Mouse (Mus musculus) forebrain, embryonic 13.5 days (tissue): ENCODE data around the gene Camk1d. TPM values are rescaled to one million over a fixed set of nuclear protein-coding genes. Genes with fewer than 3 reads are reported as not detected.

ENCODE experiments used
- ATAC-seq: fragments of 200-750 bp; cut with Nextera tagmentation; 2 replicates; pipeline ENCODE4 v1.8.0; 2017
- H3K27ac ChIP-seq: fragments of 300-500 bp; sonication (generic); 2 replicates; pipeline ENCODE4 v1.5.1; 2015; ENCODE audit warnings: inconsistent platforms, mild to moderate bottlenecking, moderate library complexity
- H3K27me3 ChIP-seq: fragments of 300-500 bp; sonication (generic); 2 replicates; pipeline ENCODE4 v1.6.1; 2015; ENCODE audit warnings: mild to moderate bottlenecking, inconsistent platforms
- H3K36me3 ChIP-seq: fragments of 300-500 bp; sonication (generic); 2 replicates; pipeline ENCODE4 v1.6.1; 2015; ENCODE audit warnings: mild to moderate bottlenecking, inconsistent platforms; ENCODE audit not compliant: poor library complexity, severe bottlenecking
- H3K4me1 ChIP-seq: fragments of 300-500 bp; sonication (generic); 2 replicates; pipeline ENCODE4 v1.6.1; 2015; ENCODE audit warnings: inconsistent platforms
- H3K4me2 ChIP-seq: fragments of 300-500 bp; sonication (generic); 2 replicates; pipeline ENCODE4 v1.6.1; 2015; ENCODE audit warnings: inconsistent platforms, mild to moderate bottlenecking, moderate library complexity
- H3K4me3 ChIP-seq: fragments of 300-500 bp; sonication (generic); 2 replicates; pipeline ENCODE4 v1.5.1; 2015; ENCODE audit warnings: mild to moderate bottlenecking, inconsistent platforms
- H3K9ac ChIP-seq: fragments of 300-500 bp; sonication (generic); 2 replicates; pipeline ENCODE4 v1.6.1; 2015; ENCODE audit warnings: mild to moderate bottlenecking, inconsistent platforms
- H3K9me3 ChIP-seq: fragments of 300-500 bp; sonication (generic); replicated peaks from 2 replicates; pipeline ENCODE4 v1.6.1; 2016; ENCODE audit warnings: inconsistent platforms
- WGBS: fragments of 180-500 bp; shearing (Covaris S2); methylation state at CpG from one replicate; pipeline ENCODE4 v1.1.7; 2015; 5-methylcytosine and 5-hydroxymethylcytosine counted together
- polyA plus RNA-seq: library from polyadenylated mRNA; unstranded; fragments of >200 nt; fragmentation: Nextera tagmentation; extraction: Ambion mirVana; gene quantifications from 2 replicates; pipeline ENCODE4 v1.2.1, GENCODE M21; 2015

The Camk1d gene
- polyA plus RNA-seq, 1 experiment from 2014 or later: 2.8 TPM

DNA sequence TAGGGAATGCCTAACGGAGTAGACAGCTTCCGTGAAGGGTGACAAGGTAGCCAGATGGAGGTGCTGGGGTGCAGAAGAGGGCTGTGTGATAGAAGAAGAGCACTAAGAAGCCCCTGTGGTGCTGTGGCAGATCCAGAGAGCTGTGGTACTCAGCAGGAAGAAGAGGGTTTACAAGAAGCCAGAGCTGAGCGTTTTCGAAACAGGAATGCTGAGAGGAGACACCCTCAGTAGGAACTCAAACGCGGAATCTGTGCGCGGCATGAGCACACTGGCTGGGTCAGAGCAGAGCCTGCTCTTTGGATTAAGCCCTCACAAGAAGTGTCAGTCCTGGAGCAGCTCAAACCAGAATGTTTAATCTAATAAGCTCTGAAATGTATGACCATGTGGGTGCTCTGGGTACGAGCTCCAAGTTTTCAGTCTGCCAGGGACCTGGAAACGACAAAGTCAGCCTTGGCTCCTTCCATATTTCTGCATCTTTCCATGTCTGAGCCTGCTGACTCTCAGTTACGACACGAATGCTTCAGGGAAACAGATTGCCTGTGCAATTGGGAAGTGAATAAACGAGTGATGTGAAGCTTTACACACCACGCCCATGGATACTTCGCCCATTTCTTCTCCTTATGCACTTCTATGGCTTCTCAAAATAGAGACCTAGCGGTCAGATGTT is 278.6 kb downstream of the Camk1d start:
- WGBS: 85% methylated on average over 16 of the region's 16 CpGs
- Histone ChIP-seq H3K4me1 (0 out of 2 replicates have a peak, but pooled peaks cover 4% of the 10 kb centered on the region), H3K9me3 (no peaks in the 10 kb centered on the region), H3K27ac (no peak overlapping the region), H3K36me3 (no peaks in the 10 kb centered on the region), H3K9ac (no peak overlapping the region), H3K4me2 (no peak overlapping the region), H3K4me3 (no peak overlapping the region), H3K27me3 (no peaks in the 10 kb centered on the region)
- ATAC-seq: peak; percentile 30; the same call in 1 of the 2 replicates

DNA sequence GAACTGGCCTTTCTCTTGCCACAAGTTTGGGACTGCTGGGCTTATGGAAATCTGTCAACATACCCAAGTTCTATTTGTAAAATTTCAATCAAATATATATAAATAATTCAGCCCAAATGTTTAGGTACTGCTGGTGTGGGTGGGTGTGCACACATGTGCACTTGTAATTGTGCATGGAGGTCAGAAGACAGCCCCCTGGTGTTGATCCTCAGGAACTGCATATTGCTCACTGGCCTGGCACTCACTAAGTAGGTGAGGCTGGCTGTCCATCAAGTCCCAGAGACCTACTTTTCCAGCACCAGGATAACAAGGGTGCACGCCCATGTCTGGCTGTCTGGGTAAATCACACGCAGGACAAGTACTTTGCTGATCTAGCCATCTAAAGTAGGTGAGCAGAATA is 283.0 kb downstream of the Camk1d start:
- Histone ChIP-seq H3K9me3 (no peaks in the 10 kb centered on the region), H3K27me3 (no peaks in the 10 kb centered on the region), H3K4me3 (no peak overlapping the region), H3K27ac (no peak overlapping the region), H3K4me1 (peaks cover 16% of the 10 kb centered on the region), H3K36me3 (no peaks in the 10 kb centered on the region), H3K4me2 (no peak overlapping the region), H3K9ac (no peak overlapping the region)
- WGBS: 56% methylated on average over 2 of the region's 2 CpGs
- no peak for ATAC-seq

DNA sequence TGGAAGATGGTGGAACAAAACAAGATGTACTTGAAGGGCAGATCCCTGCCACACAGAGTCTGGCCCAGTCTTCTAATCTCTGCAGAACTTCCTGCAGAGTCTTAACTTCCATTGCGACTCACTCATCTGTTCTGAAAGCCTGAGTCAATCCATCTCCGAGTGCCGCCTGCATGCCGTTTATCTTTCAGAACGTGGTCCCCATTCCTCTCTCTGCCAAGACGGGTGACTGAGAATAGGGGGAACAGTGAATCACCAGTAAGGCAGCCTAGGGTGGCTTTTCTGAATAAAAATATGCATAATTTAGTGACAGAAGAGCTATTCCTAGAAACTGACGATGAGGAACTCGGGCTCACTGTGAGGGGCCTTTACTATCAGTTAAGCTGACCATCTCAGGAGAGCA is 284.4 kb downstream of the Camk1d start:
- no peaks in the 10 kb centered on the region for H3K36me3 ChIP-seq
- ATAC-seq: no peak
- no peaks in the 10 kb centered on the region for H3K9me3 ChIP-seq
- 70% methylated on average over 8 of the region's 8 CpGs for WGBS
- no peak overlapping the region for H3K9ac ChIP-seq
- H3K4me3 ChIP-seq: no peak overlapping the region
- no peaks in the 10 kb centered on the region for H3K27me3 ChIP-seq
- no peak overlapping the region for H3K4me2 ChIP-seq
- H3K4me1 ChIP-seq: peaks cover 26% of the 10 kb centered on the region
- H3K27ac ChIP-seq: no peak overlapping the region

DNA sequence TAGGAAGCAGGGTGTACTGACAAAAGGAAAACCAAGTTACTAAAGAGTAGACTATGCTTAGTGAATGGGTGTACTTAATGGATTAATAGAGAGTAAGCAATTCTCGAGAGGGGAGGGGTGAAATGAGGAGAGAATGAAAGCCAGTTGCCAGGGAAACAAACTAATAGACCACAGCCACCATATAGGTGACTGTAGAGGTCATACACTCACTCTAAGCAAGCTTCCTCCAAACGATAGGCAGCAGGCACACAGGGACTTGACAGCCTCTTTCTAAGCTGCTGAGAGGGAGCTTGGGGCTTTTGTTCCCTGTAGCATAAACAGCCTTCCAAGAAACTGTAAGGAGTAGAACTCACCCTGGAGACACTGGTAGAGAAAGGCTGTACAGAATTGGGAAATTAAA is 288.2 kb downstream of the Camk1d start:
- no peak overlapping the region for H3K9ac ChIP-seq
- no peaks in the 10 kb centered on the region for H3K9me3 ChIP-seq
- no peaks in the 10 kb centered on the region for H3K36me3 ChIP-seq
- WGBS: 4% methylated on average over 2 of the region's 2 CpGs
- ATAC-seq: peak; percentile 94
- no peaks in the 10 kb centered on the region for H3K27me3 ChIP-seq
- peak overlapping the region; percentile 46; the same call in 1 of the 2 replicates for H3K27ac ChIP-seq
- no peak overlapping the region for H3K4me3 ChIP-seq
- H3K4me1 ChIP-seq: peaks cover 33% of the 10 kb centered on the region
- H3K4me2 ChIP-seq: no peak overlapping the region

DNA sequence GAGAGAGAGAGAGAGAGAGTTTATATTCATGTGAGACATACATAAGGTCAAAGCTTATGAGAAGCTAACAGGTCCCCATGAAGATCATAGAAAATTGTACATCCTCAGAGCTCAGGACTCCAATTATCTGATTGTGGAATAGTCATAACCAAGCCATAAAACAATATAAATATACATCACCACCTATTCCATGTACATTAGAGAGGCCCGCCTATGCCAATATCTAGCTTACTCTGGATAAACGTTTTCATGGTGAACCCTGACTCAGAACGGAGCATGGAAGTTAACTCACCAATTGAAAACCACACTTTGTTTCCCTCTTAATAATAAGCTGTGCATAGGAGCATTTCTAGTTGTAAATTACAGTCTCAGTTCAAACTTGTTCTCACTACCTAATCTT is 288.7 kb downstream of the Camk1d start:
- Histone ChIP-seq H3K27ac (no peak overlapping the region), H3K9ac (no peak overlapping the region), H3K4me1 (peaks cover 33% of the 10 kb centered on the region), H3K4me2 (no peak overlapping the region), H3K36me3 (no peaks in the 10 kb centered on the region), H3K4me3 (no peak overlapping the region), H3K9me3 (no peaks in the 10 kb centered on the region), H3K27me3 (no peaks in the 10 kb centered on the region)
- ATAC-seq: no peak
- WGBS: 27% methylated on average over 3 of the region's 3 CpGs

DNA sequence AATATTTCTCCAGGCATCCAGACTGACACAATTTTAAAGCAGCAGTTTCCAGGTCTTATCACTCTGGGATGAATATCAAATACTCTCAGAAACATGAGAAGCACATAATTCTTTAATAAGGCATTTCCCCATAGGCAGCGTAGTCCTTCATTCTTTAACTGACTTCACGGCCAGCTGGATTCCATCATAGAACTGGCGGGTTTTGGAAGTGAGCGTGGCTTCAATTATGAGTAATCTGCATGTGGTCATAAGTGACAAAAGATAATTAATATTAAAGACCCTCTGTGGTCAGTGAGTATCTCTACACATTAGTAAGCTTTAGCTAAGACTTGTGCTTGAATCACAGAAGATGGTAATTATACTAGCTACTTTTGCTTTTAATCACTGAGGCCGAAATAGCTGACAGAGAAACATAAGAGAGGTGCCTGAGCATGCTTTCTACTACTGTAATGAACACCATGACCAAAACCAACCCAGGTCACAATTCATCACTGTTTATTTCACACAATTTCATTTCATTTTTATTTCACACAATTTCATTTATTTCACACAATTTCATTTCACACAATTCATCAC is 293.6 kb downstream of the Camk1d start:
- Histone ChIP-seq H3K36me3 (no peaks in the 10 kb centered on the region), H3K27me3 (no peaks in the 10 kb centered on the region), H3K4me3 (no peak overlapping the region), H3K27ac (no peak overlapping the region), H3K9ac (no peak overlapping the region), H3K4me1 (peaks cover 12% of the 10 kb centered on the region), H3K4me2 (no peak overlapping the region), H3K9me3 (no peaks in the 10 kb centered on the region)
- ATAC-seq: no peak
- WGBS: 67% methylated on average over 5 of the region's 5 CpGs

DNA sequence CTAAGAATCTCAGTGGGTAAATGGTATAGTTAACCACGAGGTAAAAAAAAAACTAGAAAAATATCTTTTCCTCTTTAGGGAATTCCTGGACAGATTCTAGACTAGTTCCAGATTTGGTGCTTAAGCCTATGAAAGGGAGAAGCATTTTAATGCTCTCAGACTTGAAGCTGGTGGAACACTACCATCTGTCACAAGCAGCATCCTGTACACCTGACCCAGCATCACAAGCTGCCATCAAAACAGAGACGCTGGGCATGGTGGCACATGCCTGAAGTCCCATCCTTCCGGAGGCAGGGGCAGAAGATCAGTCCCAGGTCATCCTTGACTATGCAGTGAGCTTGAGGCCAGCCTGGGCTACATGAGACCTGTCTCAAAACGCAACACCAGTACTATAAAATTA is 295.5 kb downstream of the Camk1d start:
- Histone ChIP-seq H3K9ac (no peak overlapping the region), H3K9me3 (no peaks in the 10 kb centered on the region), H3K36me3 (no peaks in the 10 kb centered on the region), H3K27ac (no peak overlapping the region), H3K4me3 (no peak overlapping the region), H3K27me3 (no peaks in the 10 kb centered on the region), H3K4me1 (peaks cover 6% of the 10 kb centered on the region; the same call in 1 of the 2 replicates), H3K4me2 (no peak overlapping the region)
- no peak for ATAC-seq
- WGBS: 85% methylated on average over 4 of the region's 4 CpGs

DNA sequence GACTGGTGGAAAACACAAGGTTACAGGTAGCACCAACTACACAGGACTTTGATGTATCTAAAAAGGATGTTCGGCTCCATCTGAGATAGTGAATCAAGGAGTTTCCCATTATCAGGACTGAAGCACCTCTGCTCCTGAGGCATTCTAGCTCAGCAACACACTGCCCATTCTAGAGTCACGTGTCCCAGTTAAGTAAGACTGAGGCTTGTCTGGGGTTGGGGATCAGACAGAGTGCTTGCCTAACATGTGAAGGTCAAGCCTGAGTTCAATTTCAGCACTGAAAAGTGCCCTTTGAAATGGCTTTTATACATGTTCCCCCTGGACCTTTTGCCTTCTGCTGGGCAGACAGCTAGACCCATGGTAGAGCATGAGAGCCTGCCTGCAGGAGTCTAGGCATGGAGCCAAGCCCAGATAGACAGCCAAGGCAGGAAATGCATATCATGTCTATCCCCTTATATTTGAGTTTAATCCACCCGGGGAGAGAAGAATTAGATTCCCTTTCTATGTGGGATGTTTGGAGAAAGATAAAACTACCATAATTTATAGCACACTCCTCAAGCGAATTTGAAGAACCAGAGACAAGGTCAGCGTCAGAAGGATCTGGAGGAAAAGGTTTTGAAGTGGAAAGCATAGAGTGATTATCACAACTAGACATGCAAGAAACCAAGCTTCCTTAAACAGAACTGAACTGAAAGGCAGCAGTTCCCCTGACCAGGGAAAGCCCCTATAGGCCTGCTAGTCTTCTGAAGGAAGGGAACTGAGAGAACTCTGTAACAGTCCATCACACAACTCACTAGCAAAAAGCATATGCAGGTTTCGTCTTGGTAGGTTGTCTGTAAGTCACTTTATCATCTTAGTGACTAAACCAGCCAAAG is 296.9 kb downstream of the Camk1d start:
- WGBS: 82% methylated on average over 6 of the region's 6 CpGs
- Histone ChIP-seq H3K4me1 (peaks cover under 1% of the 10 kb centered on the region; the same call in 1 of the 2 replicates), H3K27ac (no peak overlapping the region), H3K4me2 (no peak overlapping the region), H3K9me3 (no peaks in the 10 kb centered on the region), H3K27me3 (no peaks in the 10 kb centered on the region), H3K4me3 (no peak overlapping the region), H3K36me3 (no peaks in the 10 kb centered on the region), H3K9ac (no peak overlapping the region)
- no peak for ATAC-seq

DNA sequence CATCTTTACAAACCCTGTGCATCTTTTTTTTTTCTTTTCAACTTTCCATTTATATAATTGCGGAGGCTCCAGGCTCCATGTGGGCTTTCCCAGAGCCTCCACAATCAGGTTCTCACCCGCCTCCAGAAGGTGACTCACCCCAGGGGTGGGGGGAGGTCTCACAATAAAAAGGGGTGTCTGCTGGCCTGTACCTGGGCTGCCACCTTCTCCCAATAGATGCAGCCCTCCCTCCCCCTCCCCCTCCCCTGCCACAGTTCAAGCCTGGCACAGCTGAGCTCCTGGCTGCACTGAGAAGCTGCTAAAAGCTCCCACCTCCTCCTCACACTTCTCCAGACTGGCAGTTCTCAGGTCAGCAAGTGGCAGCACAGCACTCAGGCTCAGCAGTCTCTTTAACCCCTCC is 302.5 kb downstream of the Camk1d start:
- no peak overlapping the region; the same call in 1 of the 2 replicates for H3K9ac ChIP-seq
- H3K27me3 ChIP-seq: no peaks in the 10 kb centered on the region
- peak; percentile 30; the same call in 1 of the 2 replicates for ATAC-seq
- H3K27ac ChIP-seq: 0 out of 2 replicates have a peak overlapping the region, but pooled peaks have one; percentile 19
- H3K4me3 ChIP-seq: no peak overlapping the region
- peaks cover 9% of the 10 kb centered on the region for H3K4me1 ChIP-seq
- H3K9me3 ChIP-seq: no peaks in the 10 kb centered on the region
- H3K4me2 ChIP-seq: no peak overlapping the region
- no peaks in the 10 kb centered on the region for H3K36me3 ChIP-seq
- 56% methylated on average over 2 of the region's 2 CpGs for WGBS

DNA sequence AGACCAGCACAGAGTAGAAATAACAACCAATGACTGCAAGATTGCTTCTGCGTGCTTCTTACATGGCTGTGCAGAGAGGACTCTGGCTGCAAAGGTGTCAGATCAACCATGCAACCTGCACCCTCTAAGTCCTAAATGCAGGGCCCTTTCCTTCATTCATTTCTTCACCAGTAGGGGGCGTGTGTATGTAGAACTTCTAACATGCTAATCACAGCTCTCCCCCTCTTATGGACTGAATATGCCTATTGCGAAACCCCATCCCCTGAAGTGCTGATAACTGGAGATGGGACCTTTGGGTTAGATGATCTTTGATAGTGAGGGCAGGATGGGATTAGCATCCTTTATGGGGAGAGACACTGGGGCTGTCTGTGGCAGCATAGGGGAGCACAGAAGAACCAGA is 310.5 kb downstream of the Camk1d start:
- no peak for ATAC-seq
- no peak overlapping the region for H3K4me3 ChIP-seq
- 63% methylated on average over 3 of the region's 3 CpGs for WGBS

DNA sequence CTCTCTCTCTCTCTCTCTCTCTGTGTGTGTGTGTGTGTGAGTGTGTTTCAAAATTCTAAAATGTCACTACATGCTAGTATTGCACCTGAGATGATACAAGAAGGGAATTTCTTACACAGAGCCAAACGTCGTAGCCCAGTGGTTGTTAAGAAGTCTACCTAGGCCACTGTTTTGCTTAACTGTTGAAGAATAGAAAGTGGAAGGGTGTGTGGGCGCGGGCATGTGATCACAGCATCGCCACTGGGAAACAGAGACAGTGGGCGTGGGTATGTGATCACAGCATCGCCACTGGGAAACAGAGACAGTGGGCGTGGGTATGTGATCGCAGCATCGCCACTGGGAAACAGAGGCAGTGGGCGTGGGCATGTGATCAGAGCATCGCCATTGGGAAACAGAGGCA is 312.3 kb downstream of the Camk1d start:
- no peaks in the 10 kb centered on the region for H3K27me3 ChIP-seq
- H3K4me1 ChIP-seq: peaks cover 22% of the 10 kb centered on the region
- ATAC-seq: no peak
- no peak overlapping the region for H3K4me3 ChIP-seq
- H3K4me2 ChIP-seq: no peak overlapping the region
- no peak overlapping the region for H3K9ac ChIP-seq
- H3K27ac ChIP-seq: no peak overlapping the region
- no peaks in the 10 kb centered on the region for H3K36me3 ChIP-seq
- H3K9me3 ChIP-seq: no peaks in the 10 kb centered on the region
- 92% methylated on average over 12 of the region's 12 CpGs for whole genome bisulfite sequencing

More for the DNA sequence above, 310.5 kb downstream of the Camk1d start:
- Histone ChIP-seq H3K27me3 (no peaks in the 10 kb centered on the region), H3K4me1 (0 out of 2 replicates have a peak, but pooled peaks cover 4% of the 10 kb centered on the region), H3K27ac (no peak overlapping the region), H3K4me2 (no peak overlapping the region), H3K9ac (no peak overlapping the region), H3K9me3 (no peaks in the 10 kb centered on the region), H3K36me3 (no peaks in the 10 kb centered on the region)

DNA sequence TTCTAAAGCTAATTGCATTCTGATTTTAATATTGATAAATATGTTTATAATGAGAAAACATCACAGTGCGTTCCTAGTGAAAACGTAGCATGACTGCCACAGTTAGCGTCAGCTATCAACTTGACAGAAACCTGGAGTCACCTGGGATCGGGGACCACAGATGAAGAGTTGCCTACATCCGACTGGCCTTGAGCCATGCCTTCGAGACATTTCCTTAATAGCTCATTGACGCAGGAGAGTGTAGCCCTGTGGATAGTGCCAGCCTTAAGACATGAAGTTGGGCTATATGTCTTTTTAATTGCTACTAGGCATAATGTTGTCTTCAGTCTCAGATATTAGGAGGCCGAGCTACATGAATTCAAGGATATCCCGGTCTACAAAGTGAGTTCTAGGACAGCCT is 315.8 kb downstream of the Camk1d start:
- no peak overlapping the region for H3K4me3 ChIP-seq
- peak; percentile 56 for ATAC-seq
- no peaks in the 10 kb centered on the region for H3K9me3 ChIP-seq
- WGBS: 49% methylated on average over 9 of the region's 9 CpGs
- H3K27me3 ChIP-seq: no peaks in the 10 kb centered on the region
- no peaks in the 10 kb centered on the region for H3K36me3 ChIP-seq
- H3K4me1 ChIP-seq: peaks cover 30% of the 10 kb centered on the region
- H3K9ac ChIP-seq: no peak overlapping the region
- no peak overlapping the region; the same call in 1 of the 2 replicates for H3K4me2 ChIP-seq
- H3K27ac ChIP-seq: peak overlapping the region; percentile 73
